Mouse (Mus musculus) embryonic fibroblast, embryonic 13.5 days (primary cell): ENCODE results near the gene Cog3.

ENCODE experiments used
- CTCF ChIP-seq: IDR thresholded peaks from 2 replicates; pipeline ENCODE4 v1.5.1; 2011; ENCODE audit warnings: mild to moderate bottlenecking, control low read depth, low read length, moderate library complexity, borderline replicate concordance; ENCODE audit not compliant: insufficient read depth
- POLR2A ChIP-seq: IDR thresholded peaks from 2 replicates; pipeline ENCODE4 v1.6.1; 2011; ENCODE audit warnings: low read depth, mild to moderate bottlenecking, control low read depth, low read length, moderate library complexity

- TF ChIP-seq POLR2A (no peak), CTCF (no peak)
These were observed 37.1 kb upstream of the Cog3 start for GRCm38 (mm10) chr14:75791372-75791771.
